Mouse (Mus musculus) embryonic facial prominence, embryonic 10.5 days (tissue): Measurements from ENCODE around the gene Arhgap1. TPM values are rescaled to one million over a fixed set of nuclear protein-coding genes. Genes with fewer than 3 reads are reported as not detected.
"Not testable (repeated sequence)": the region's sequence is repeated elsewhere in the genome, so short reads cannot be mapped to it uniquely, and the experiment has no call there.

Experiments
- DNase-seq: peaks from one replicate; pipeline ENCODE4 v3.0.0-alpha.2; 2017; ENCODE audit warnings: low spot score
- H3K27ac ChIP-seq: fragments of 300-500 bp; sonication (generic); replicated peaks from 2 replicates; pipeline ENCODE4 v1.5.1; 2016; ENCODE audit warnings: mild to moderate bottlenecking
- H3K27me3 ChIP-seq: fragments of 300-500 bp; sonication (generic); replicated peaks from 2 replicates; pipeline ENCODE4 v1.6.1; 2016; ENCODE audit warnings: low read depth, mild to moderate bottlenecking; ENCODE audit not compliant: poor library complexity, severe bottlenecking
- H3K36me3 ChIP-seq: fragments of 300-500 bp; sonication (generic); replicated peaks from 2 replicates; pipeline ENCODE4 v1.6.1; 2016; ENCODE audit warnings: mild to moderate bottlenecking, moderate library complexity
- H3K4me1 ChIP-seq: fragments of 300-500 bp; sonication (generic); 2 replicates; pipeline ENCODE4 v1.6.1; 2016
- H3K4me3 ChIP-seq: fragments of 300-500 bp; sonication (generic); 2 replicates; pipeline ENCODE4 v1.5.1; 2016; ENCODE audit warnings: mild to moderate bottlenecking, moderate library complexity
- H3K9me3 ChIP-seq: fragments of 300-500 bp; sonication (generic); 2 replicates; pipeline ENCODE4 v1.6.1; 2016; ENCODE audit warnings: mild to moderate bottlenecking
- WGBS: fragments of 180-500 bp; shearing (Covaris S2); methylation state at CpG from one replicate; pipeline ENCODE4 v1.1.7; 2016; 5-methylcytosine and 5-hydroxymethylcytosine counted together
- polyA plus RNA-seq: library from polyadenylated mRNA; unstranded; fragments of >200 nt; fragmentation: Nextera tagmentation; extraction: Ambion mirVana; gene quantifications from 2 replicates; pipeline ENCODE4 v1.2.1, GENCODE M21; 2016

Arhgap1 gene
- polyA plus RNA-seq = 76.0 and 80.5 TPM in 2 replicates

DNA sequence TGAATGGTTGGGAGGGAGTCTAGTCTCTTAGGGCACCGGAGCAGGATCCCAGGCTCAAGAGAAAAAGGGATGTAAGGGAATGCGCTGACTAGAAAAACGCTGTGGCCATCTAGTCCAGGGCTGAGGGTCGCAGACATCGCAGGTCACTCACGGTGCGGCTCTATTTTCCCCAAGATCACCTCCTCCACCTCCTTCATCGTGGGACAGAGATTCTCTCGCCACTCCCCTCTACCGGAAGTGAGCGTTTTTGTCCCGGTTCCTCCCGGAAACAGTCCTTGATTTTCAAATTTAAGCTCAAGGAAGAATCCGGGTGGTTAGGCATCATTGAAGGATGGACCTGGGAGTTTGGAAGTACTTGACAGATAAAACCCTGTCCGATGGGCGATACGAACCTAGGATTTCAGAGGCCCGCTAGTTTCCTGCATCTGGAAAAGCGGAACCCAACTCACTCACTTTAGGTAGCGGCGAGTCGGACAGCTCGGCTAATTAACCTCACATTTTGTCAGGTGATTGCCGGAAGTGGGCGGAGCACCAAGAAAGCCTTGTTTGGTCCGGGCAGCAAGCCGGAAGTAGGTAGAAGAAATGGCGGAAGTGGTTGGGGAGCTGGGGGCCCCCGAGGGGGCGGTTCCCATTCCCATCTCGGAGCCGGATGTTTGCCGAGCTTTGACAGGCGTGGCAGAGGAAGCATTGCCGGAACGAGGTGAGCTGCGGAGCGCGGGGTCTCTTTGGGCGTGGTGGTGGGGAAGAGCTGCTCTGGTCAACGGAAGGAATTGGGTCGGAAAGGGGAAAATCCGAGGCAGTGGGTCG, at the start of gene Arhgap1, which contains the start of gene Zfp408:
Gene Arhgap1, plus strand, starts transcription at position 308 of the 807 bp plus-strand sequence.
Gene Zfp408, minus strand, starts transcription at position 239 of the 807 bp plus-strand sequence.
- peaks cover 59% of the 10 kb centered on the region for H3K36me3 ChIP-seq
- H3K9me3 ChIP-seq = no peaks in the 10 kb centered on the region
- H3K27me3 ChIP-seq = no peaks in the 10 kb centered on the region
- H3K4me3 ChIP-seq = peak within 1 kb of the TSS; percentile 96
- peak; percentile 98 for DNase-seq
- peaks cover 16% of the 10 kb centered on the region for H3K4me1 ChIP-seq
- WGBS = under 1% methylated on average over 44 of the region's 44 CpGs
- H3K27ac ChIP-seq = peak within 1 kb of the TSS; percentile 91

- 94% methylated on average over 4 of the region's 4 CpGs for WGBS
- no peak overlapping the region for H3K4me3 ChIP-seq
- H3K36me3 ChIP-seq = peaks cover 99% of the 10 kb centered on the region
- no peaks in the 10 kb centered on the region for H3K27me3 ChIP-seq
- H3K4me1 ChIP-seq = no peaks in the 10 kb centered on the region
- no peak overlapping the region for H3K27ac ChIP-seq
- DNase-seq = no peak
- H3K9me3 ChIP-seq = no peaks in the 10 kb centered on the region
These were observed 49.2 kb upstream of the Arhgap1 start for GRCm38 (mm10) chr2:91600475-91600874.

DNA sequence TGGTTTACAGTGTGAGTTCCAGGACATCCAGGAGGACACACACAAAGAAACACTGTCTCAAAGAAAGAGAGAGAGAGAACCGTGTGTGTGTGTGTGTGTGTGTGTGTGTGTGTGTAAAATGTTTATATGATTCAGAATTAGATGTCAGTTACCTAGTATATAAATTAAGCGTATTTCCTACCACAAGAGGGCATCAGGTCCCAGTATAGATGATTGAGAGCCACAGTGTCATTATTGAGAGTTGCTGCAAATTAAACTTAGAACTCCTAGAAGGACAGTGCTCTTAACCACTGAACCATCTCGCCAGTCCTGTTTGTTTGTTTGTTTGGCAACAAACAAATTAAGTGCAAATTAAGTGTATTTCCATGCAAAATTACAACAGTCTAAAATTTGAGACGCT, 47.3 kb upstream of the Arhgap1 start:
- H3K4me3 ChIP-seq = no peak overlapping the region
- no peaks in the 10 kb centered on the region for H3K27me3 ChIP-seq
- no peak overlapping the region for H3K27ac ChIP-seq
- 91% methylated on average over 4 of the region's 4 CpGs for WGBS
- peaks cover 97% of the 10 kb centered on the region for H3K36me3 ChIP-seq
- no peak for DNase-seq
- H3K9me3 ChIP-seq = no peaks in the 10 kb centered on the region
- H3K4me1 ChIP-seq = no peaks in the 10 kb centered on the region

DNA sequence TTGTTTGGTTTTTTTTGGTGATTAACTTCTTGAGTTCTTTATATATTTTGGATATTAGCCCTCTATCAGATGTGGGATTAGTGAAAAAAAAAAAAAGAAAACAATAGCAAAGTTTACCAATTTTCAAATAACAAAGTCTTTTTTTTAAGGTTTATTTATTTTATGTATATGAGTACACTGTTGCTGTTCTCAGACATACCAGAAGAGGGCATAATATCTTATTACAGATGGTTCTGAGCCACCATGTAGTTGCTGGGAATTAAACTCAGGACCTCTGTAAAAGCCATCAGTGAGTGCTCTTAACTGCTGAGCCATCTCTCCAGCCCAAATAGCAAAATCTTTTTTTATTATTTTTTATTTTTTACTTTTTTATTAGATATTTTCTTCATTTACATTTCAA, 40.3 kb upstream of the Arhgap1 start:
- H3K27ac ChIP-seq, H3K27me3 ChIP-seq, DNase-seq, H3K9me3 ChIP-seq, H3K4me1 ChIP-seq, H3K4me3 ChIP-seq: not testable (repeated sequence)
- H3K36me3 ChIP-seq = peaks cover 93% of the 10 kb centered on the region

DNA sequence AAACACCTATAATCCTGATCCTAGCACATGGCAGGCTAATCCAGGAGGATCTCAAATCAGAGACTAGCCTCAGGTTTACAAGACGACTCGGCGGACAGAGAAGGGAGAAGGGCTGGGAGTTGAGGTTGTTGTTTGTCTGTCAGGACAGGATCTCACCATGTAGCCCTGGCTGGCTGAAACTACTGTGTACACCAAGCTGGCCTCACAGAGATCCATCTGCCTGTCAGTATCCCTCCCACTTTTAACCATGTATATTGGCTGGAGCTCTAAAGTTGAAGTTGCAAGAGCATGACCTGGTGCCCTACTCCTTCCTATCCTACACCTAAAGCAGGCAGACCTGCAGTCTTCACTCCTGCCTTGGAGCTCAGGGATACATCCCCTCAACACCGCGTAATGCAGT, 27.3 kb upstream of the Arhgap1 start:
- no peak for DNase-seq
- peaks cover 71% of the 10 kb centered on the region for H3K36me3 ChIP-seq
- no peaks in the 10 kb centered on the region for H3K9me3 ChIP-seq
- H3K27ac ChIP-seq = no peak overlapping the region
- 94% methylated on average over 5 of the region's 5 CpGs for WGBS
- no peak overlapping the region for H3K4me3 ChIP-seq
- no peaks in the 10 kb centered on the region for H3K27me3 ChIP-seq
- H3K4me1 ChIP-seq = no peaks in the 10 kb centered on the region

DNA sequence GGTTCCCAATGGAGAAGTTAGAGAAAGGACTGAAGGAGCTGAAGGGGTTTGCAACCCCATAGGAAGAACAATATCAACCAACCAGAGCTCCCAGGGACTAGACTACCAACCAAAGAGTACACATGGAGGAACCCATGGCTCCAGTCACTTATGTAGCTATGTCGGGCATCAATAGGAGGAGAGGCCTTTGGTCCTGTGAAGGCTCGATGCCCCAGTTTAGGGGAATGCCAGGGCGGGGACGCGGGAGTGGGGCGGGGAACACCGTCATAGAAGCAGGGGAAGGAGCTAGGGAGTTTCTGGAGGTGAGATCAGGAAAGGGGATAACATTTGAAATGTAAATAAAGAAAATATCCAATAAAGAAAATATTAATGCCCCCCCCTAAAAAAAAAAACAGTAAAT, 26.3 kb upstream of the Arhgap1 start:
- WGBS = 92% methylated on average over 7 of the region's 7 CpGs
- not testable (repeated sequence) for H3K9me3 ChIP-seq, H3K27ac ChIP-seq, H3K4me1 ChIP-seq, H3K4me3 ChIP-seq, DNase-seq, H3K27me3 ChIP-seq
- peaks cover 60% of the 10 kb centered on the region for H3K36me3 ChIP-seq

DNA sequence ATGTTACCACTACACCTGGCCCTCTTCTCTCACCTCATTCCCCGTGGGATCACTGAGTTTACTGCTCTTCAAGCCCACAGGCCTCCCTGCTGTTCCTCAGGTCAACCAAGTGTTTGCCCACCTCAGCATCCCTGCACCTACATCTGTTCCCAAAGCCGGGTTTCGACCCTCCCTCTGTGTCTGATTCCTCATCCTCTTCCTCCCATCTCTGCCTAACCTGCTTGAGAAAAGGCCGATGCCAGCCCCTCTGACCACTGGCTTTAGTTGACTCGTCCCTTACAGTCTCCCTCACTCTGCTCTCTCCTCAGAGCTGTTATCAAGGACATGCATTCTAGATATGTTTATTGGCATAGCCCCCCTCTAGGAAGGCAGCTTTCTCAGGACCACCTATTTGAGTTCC, 22.2 kb upstream of the Arhgap1 start:
- DNase-seq = no peak
- no peaks in the 10 kb centered on the region for H3K27me3 ChIP-seq
- H3K4me3 ChIP-seq = no peak overlapping the region
- no peaks in the 10 kb centered on the region for H3K4me1 ChIP-seq
- no peak overlapping the region for H3K27ac ChIP-seq
- H3K9me3 ChIP-seq = no peaks in the 10 kb centered on the region
- peaks cover 19% of the 10 kb centered on the region for H3K36me3 ChIP-seq
- 78% methylated on average over 5 of the region's 5 CpGs for WGBS

DNA sequence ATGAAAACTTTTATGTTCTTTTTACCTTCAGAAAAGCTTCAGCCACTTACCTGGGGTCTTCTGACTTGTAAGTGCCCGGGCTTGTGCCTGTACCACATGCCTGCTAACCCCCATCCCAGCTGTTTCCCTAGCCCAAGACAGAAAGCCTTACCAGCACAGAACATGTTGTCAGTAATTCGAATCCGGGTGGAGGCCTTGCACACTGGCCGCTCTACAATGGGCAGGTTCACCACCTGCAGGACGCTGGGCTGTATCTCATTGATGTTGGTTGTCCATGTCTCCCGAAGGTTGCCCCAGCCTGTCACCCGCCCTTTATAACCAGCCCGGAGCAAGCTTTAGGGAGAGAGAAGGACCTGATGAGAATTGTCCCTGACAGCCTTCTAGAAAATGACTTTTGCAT, 21.5 kb upstream of the Arhgap1 start:
- 92% methylated on average over 8 of the region's 8 CpGs for WGBS
- no peak overlapping the region for H3K4me3 ChIP-seq
- no peaks in the 10 kb centered on the region for H3K27me3 ChIP-seq
- DNase-seq = no peak
- H3K9me3 ChIP-seq = no peaks in the 10 kb centered on the region
- H3K36me3 ChIP-seq = peaks cover 12% of the 10 kb centered on the region
- H3K27ac ChIP-seq = no peak overlapping the region
- no peaks in the 10 kb centered on the region for H3K4me1 ChIP-seq

DNA sequence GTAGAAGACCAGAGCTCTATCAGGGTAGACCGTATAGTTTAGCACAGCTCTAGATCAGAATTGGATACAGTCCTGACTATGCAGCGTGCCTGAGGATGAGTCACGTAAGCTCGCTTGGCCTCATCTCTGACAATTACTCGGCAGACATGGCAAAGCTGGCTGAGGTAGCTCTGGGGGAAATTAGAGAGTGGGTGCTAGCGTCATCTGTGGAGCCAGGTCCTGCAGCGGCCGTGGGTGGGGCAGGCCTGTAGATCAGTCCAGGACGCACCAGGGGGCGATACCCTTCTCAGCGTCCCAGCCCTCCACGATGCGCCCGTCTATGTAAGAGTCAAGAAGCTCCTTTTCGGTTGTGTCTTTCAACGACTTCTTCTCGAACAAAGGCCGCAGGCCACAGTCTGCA, 20.0 kb upstream of the Arhgap1 start:
- Histone ChIP-seq H3K27ac (no peak overlapping the region), H3K4me3 (no peak overlapping the region), H3K4me1 (no peaks in the 10 kb centered on the region), H3K36me3 (no peaks in the 10 kb centered on the region), H3K9me3 (no peaks in the 10 kb centered on the region), H3K27me3 (no peaks in the 10 kb centered on the region)
- no peak for DNase-seq
- WGBS = 87% methylated on average over 18 of the region's 18 CpGs

DNA sequence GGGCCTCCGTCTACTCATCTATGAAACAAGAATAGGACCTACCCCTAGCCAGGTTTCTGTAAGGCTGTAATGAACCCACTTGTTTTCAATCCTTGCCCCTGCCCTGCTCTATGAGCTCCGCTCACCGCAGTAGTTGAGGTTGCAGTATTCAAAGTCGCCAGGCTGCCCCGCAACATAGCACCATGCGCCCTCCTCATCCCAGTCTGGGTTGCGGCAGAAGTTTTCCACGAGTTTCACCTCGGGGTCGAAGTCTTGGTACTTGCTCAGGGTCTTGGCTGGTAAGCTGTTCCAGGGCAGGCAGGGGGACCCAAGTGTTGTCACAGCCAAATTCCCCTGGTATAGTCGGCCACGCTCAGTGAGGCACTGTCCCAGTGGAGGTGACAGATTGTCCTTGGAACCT, 19.3 kb upstream of the Arhgap1 start:
- H3K9me3 ChIP-seq = no peaks in the 10 kb centered on the region
- WGBS = 92% methylated on average over 12 of the region's 12 CpGs
- no peak overlapping the region for H3K4me3 ChIP-seq
- no peaks in the 10 kb centered on the region for H3K4me1 ChIP-seq
- no peak for DNase-seq
- no peaks in the 10 kb centered on the region for H3K27me3 ChIP-seq
- no peaks in the 10 kb centered on the region for H3K36me3 ChIP-seq
- H3K27ac ChIP-seq = no peak overlapping the region

GRCm38 (mm10) chr2:91631826-91632225, 17.8 kb upstream of the Arhgap1 start:
- 0 out of 2 replicates have a peak, but pooled peaks cover 3% of the 10 kb centered on the region for H3K4me1 ChIP-seq
- H3K4me3 ChIP-seq = no peak overlapping the region
- 90% methylated on average over 5 of the region's 5 CpGs for WGBS
- no peaks in the 10 kb centered on the region for H3K36me3 ChIP-seq
- no peaks in the 10 kb centered on the region for H3K9me3 ChIP-seq
- no peak for DNase-seq
- no peaks in the 10 kb centered on the region for H3K27me3 ChIP-seq
- H3K27ac ChIP-seq = no peak overlapping the region

GRCm38 (mm10) chr2:91632316-91632715, 17.3 kb upstream of the Arhgap1 start:
- H3K9me3 ChIP-seq = no peaks in the 10 kb centered on the region
- no peak for DNase-seq
- 0 out of 2 replicates have a peak, but pooled peaks cover 3% of the 10 kb centered on the region for H3K4me1 ChIP-seq
- no peaks in the 10 kb centered on the region for H3K27me3 ChIP-seq
- no peaks in the 10 kb centered on the region for H3K36me3 ChIP-seq
- no peak overlapping the region for H3K27ac ChIP-seq
- WGBS = 82% methylated on average over 5 of the region's 5 CpGs
- H3K4me3 ChIP-seq = no peak overlapping the region

DNA sequence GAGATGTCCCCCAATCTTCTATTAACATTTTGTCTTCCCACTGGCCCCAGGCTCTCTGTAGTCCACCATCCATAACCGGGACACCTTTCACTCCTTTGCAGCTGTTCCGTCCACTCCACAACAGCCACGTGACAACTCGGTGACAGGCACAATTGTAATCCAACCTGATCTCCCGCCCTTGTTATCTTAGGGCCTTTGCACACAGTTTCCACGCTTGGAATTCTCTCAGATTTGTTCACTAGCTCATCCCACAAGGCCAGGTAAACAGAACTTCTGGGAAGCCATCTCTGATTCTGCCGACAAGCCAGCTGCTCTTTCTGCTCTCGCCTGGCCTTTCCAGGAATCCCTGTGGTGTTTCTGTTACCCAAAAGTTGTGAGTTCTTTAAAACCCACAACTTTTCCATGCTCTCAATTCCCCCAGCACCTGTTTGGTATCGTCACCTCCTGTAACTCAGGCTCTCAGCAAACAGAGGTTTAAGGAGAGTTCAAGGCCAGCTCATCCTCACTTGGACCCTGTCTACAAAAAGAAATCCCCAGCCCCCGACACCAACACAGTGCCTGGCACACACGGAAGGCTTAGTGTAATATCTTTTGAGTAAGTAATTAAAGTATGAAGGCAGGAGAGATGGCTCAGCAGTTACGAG, 16.2 kb upstream of the Arhgap1 start:
- no peaks in the 10 kb centered on the region for H3K36me3 ChIP-seq
- no peak for DNase-seq
- no peak overlapping the region for H3K27ac ChIP-seq
- H3K27me3 ChIP-seq = no peaks in the 10 kb centered on the region
- H3K9me3 ChIP-seq = no peaks in the 10 kb centered on the region
- H3K4me1 ChIP-seq = 0 out of 2 replicates have a peak, but pooled peaks cover 3% of the 10 kb centered on the region
- 85% methylated on average over 12 of the region's 12 CpGs for WGBS
- no peak overlapping the region for H3K4me3 ChIP-seq
